Mouse (Mus musculus): ENCODE results near the gene Wbp2nl. TPM values are rescaled to one million over a fixed set of nuclear protein-coding genes. Genes with fewer than 3 reads are reported as not detected.
"Not testable (repeated sequence)": the region's sequence is repeated elsewhere in the genome, so short reads cannot be mapped to it uniquely, and the experiment has no call there.

Gene Wbp2nl
- polyA plus RNA-seq, 1 experiment from 2014 or later = 0.06 TPM

DNA sequence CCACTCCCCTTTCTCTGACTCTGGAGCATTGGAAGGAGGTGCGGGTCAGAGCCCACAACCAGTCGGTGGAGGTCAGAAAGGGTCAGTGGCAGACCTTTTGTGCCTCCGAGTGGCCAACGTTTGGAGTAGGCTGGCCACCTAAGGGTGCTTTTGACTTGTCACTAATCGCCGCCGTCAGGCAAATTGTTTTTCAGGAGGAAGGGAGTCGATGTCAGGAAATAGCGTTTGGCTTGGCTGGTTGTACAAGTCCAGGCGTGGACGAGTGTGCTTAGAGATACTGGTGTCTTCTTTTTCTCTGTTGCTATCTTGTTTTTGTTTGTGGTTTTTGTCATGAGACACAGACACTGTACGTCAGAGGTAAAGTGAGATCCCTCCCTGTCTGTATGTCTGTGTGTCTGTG, 65.0 kb downstream of the Wbp2nl start:
- H3K36me3 ChIP-seq (replicated peaks); ATAC-seq (ENCODE audit: insufficient read depth); H3K27ac ChIP-seq (replicated peaks); H3K4me3 ChIP-seq (replicated peaks); H3K9ac ChIP-seq; H3K9me3 ChIP-seq (replicated peaks); H3K4me2 ChIP-seq; H3K27me3 ChIP-seq: not testable (repeated sequence)
- WGBS (ENCODE audit: insufficient replicate concordance) = 10% methylated on average over 9 of the region's 12 CpGs
- H3K4me1 ChIP-seq (replicated peaks) = peaks cover 20% of the 10 kb centered on the region

Other genes with a start within 250 kb of the Wbp2nl start
- gene 4930407I10Rik, start 239.8 kb upstream of the Wbp2nl start, polyA plus RNA-seq (2015; fragmentation: Nextera tagmentation; extraction: Ambion mirVana) = not detected in 2 replicates
- gene Mei1, start 229.0 kb upstream of the Wbp2nl start, polyA plus RNA-seq (2015; fragmentation: Nextera tagmentation; extraction: Ambion mirVana) = not detected in 2 replicates
- gene Ccdc134, start 171.0 kb upstream of the Wbp2nl start, polyA plus RNA-seq (2015; fragmentation: Nextera tagmentation; extraction: Ambion mirVana) = 7.0 and 7.7 TPM in 2 replicates
- 53.6 and 61.3 TPM in 2 replicates for gene Srebf2, start 151.8 kb upstream of the Wbp2nl start, polyA plus RNA-seq (2015; fragmentation: Nextera tagmentation; extraction: Ambion mirVana)
- gene Shisa8, start 86.1 kb upstream of the Wbp2nl start, polyA plus RNA-seq (2015; fragmentation: Nextera tagmentation; extraction: Ambion mirVana) = 0.08 and 0.12 TPM in 2 replicates
- 0.40 and 0.79 TPM in 2 replicates for gene Tnfrsf13c, start 74.6 kb upstream of the Wbp2nl start, polyA plus RNA-seq (2015; fragmentation: Nextera tagmentation; extraction: Ambion mirVana)
- 32.8 and 33.7 TPM in 2 replicates for gene Cenpm, start 54.2 kb upstream of the Wbp2nl start, polyA plus RNA-seq (2015; fragmentation: Nextera tagmentation; extraction: Ambion mirVana)
- not detected in 2 replicates for gene 1500009C09Rik, start 46.6 kb upstream of the Wbp2nl start, polyA plus RNA-seq (2015; fragmentation: Nextera tagmentation; extraction: Ambion mirVana)
- gene Sept3, start 24.1 kb upstream of the Wbp2nl start, polyA plus RNA-seq (2015; fragmentation: Nextera tagmentation; extraction: Ambion mirVana) = 0.12 and 0.16 TPM in 2 replicates
- gene Naga, start 40.0 kb downstream of the Wbp2nl start, polyA plus RNA-seq (2015; fragmentation: Nextera tagmentation; extraction: Ambion mirVana) = 43.4 and 48.6 TPM in 2 replicates
- gene Pheta2, start 40.0 kb downstream of the Wbp2nl start, polyA plus RNA-seq (2015; fragmentation: Nextera tagmentation; extraction: Ambion mirVana) = 43.9 and 47.9 TPM in 2 replicates
- 176 TPM in 2 replicates for gene Smdt1, start 40.0 kb downstream of the Wbp2nl start, polyA plus RNA-seq (2015; fragmentation: Nextera tagmentation; extraction: Ambion mirVana)
- gene Ndufa6, start 55.4 kb downstream of the Wbp2nl start, polyA plus RNA-seq (2015; fragmentation: Nextera tagmentation; extraction: Ambion mirVana) = 272 and 310 TPM in 2 replicates
- gene Cyp2d22, start 81.3 kb downstream of the Wbp2nl start, polyA plus RNA-seq (2015; fragmentation: Nextera tagmentation; extraction: Ambion mirVana) = 17.7 and 19.1 TPM in 2 replicates
- 0.10 TPM in 1 of 2 replicates, not detected in the other for gene Cyp2d11, start 95.1 kb downstream of the Wbp2nl start, polyA plus RNA-seq (2015; fragmentation: Nextera tagmentation; extraction: Ambion mirVana)
- 52.7 and 71.7 TPM in 2 replicates for gene Cyp2d10, start 108.2 kb downstream of the Wbp2nl start, polyA plus RNA-seq (2015; fragmentation: Nextera tagmentation; extraction: Ambion mirVana)
- 2.6 and 4.3 TPM in 2 replicates for gene Cyp2d9, start 134.5 kb downstream of the Wbp2nl start, polyA plus RNA-seq (2015; fragmentation: Nextera tagmentation; extraction: Ambion mirVana)